Mouse (Mus musculus) heart, adult 2 months (tissue): ENCODE data around the gene Trim17.

ENCODE experiments used
- CTCF ChIP-seq: fragments of 200-600 bp; IDR thresholded peaks from 2 replicates; pipeline ENCODE4 v1.8.1; 2022; ENCODE audit warnings: antibody characterized with exemption, mild to moderate bottlenecking, moderate library complexity
- EP300 ChIP-seq: fragments of 200-500 bp; IDR thresholded peaks from 2 replicates; pipeline ENCODE4 v1.6.1; 2011; ENCODE audit warnings: low read depth, low read length, control low read depth; ENCODE audit not compliant: insufficient read depth

- TF ChIP-seq CTCF: no peak
- no peak for TF ChIP-seq EP300
Observed at GRCm38 (mm10) chr11:58951210-58951609, 3.3 kb upstream of the Trim17 start.
